Mouse (Mus musculus) small intestine, adult 2 months (tissue): ENCODE results near the gene Ablim1.

Source experiments
- CTCF ChIP-seq: fragments of 200-500 bp; IDR thresholded peaks from 2 replicates; pipeline ENCODE4 v1.5.1; 2012; ENCODE audit warnings: low read depth, mild to moderate bottlenecking, control low read depth, inconsistent platforms, low read length, moderate library complexity, mixed read lengths; ENCODE audit not compliant: insufficient replicate concordance, insufficient read length; ENCODE audit errors: extremely low read depth
- POLR2A ChIP-seq: fragments of 200-500 bp; IDR thresholded peaks from 2 replicates; pipeline ENCODE4 v1.6.1; 2012; ENCODE audit warnings: low read depth, mild to moderate bottlenecking, control low read depth, inconsistent platforms, low read length, moderate library complexity

- TF ChIP-seq POLR2A (no peak), CTCF (peak; percentile 38; the same call in 1 of the 2 replicates)
Observed at GRCm38 (mm10) chr19:57057568-57057967, 257.2 kb downstream of the Ablim1 start.
